Mouse (Mus musculus): Measurements from ENCODE around the gene Qrsl1. TPM values are rescaled to one million over a fixed set of nuclear protein-coding genes. Genes with fewer than 3 reads are reported as not detected.

Gene Qrsl1
- 19.2 TPM for total RNA-seq (2023)

GRCm38 (mm10) chr10:43901578-43902194 is at the start of gene Qrsl1, which contains the start of gene Rtn4ip1:
Gene Qrsl1 (minus strand): TSS chr10:43901745.
Gene Rtn4ip1 (plus strand): TSS chr10:43901807.

Other genes with a start within 250 kb of the Qrsl1 start
- 14.8 TPM for gene Rtn4ip1, start 62 bp upstream of the Qrsl1 start, total RNA-seq (2023)
- gene Crybg1, start 247.1 kb upstream of the Qrsl1 start, total RNA-seq (2023) = 74.3 TPM

Data from CD4-positive naive resting alpha-beta T cell, adult 76 days (primary cell).